Mouse (Mus musculus) cerebellum, adult 2 months (tissue): ENCODE measurements around the gene Olfr623. TPM values are rescaled to one million over a fixed set of nuclear protein-coding genes. Genes with fewer than 3 reads are reported as not detected.

ENCODE experiments used
- DNase-seq, 2 experiments: peaks; one replicate each; pipeline ENCODE4 v3.0.0; 2021
- H3K27ac ChIP-seq: fragments of 200-500 bp; 2 replicates; pipeline ENCODE4 v1.5.1; 2012; ENCODE audit warnings: low read length, control low read depth, inconsistent platforms; ENCODE audit not compliant: insufficient read depth
- H3K27me3 ChIP-seq: fragments of 200-500 bp; 2 replicates; pipeline ENCODE4 v1.6.1; 2012; ENCODE audit warnings: inconsistent platforms, mild to moderate bottlenecking, low read length, moderate library complexity; ENCODE audit not compliant: control insufficient read depth, insufficient read depth
- H3K4me1 ChIP-seq: fragments of 200-500 bp; 2 replicates; pipeline ENCODE4 v1.6.1; 2011; ENCODE audit warnings: low read length; ENCODE audit not compliant: control insufficient read depth, insufficient read depth
- H3K4me3 ChIP-seq: fragments of 200-500 bp; replicated peaks from 2 replicates; pipeline ENCODE3; 2011; ENCODE audit warnings: mild to moderate bottlenecking, low read depth, low read length, control low read depth; ENCODE audit not compliant: insufficient read depth
- CTCF ChIP-seq: fragments of 200-500 bp; IDR thresholded peaks from 2 replicates; pipeline ENCODE4 v1.5.1; 2011; ENCODE audit warnings: low read depth, mild to moderate bottlenecking, control low read depth, low read length, moderate library complexity, borderline replicate concordance; ENCODE audit not compliant: insufficient read depth
- POLR2A ChIP-seq: fragments of 200-500 bp; IDR thresholded peaks from 2 replicates; pipeline ENCODE4 v1.6.1; 2011; ENCODE audit warnings: low read length, control low read depth, borderline replicate concordance; ENCODE audit not compliant: insufficient read depth
- WGBS: fragments of 180-500 bp; shearing (Covaris S2); methylation state at CpG from one replicate; pipeline ENCODE4 v1.1.7; 2018; 5-methylcytosine and 5-hydroxymethylcytosine counted together
- polyA plus RNA-seq: library from polyadenylated mRNA; depleted of rRNA; stranded (reverse); fragments of >200 nt; gene quantifications from 2 replicates; pipeline ENCODE4 v1.2.3, GENCODE M21; 2012; rRNA removed

Gene Olfr623
- not detected in 2 replicates for polyA plus RNA-seq

- DNase-seq: no peak
- Histone ChIP-seq H3K27ac (no peak within 1 kb of the TSS), H3K27me3 (no peaks in the 10 kb centered on the region), H3K4me3 (no peak within 1 kb of the TSS), H3K4me1 (no peaks in the 10 kb centered on the region)
- TF ChIP-seq CTCF: no peak
- TF ChIP-seq POLR2A: no peak
Observed at GRCm38 (mm10) chr7:103663598-103663997, at the start of gene Olfr623. TSS of gene Olfr623 (minus strand) at chr7:103663698.

- Histone ChIP-seq H3K4me3 (no peak overlapping the region), H3K27me3 (no peaks in the 10 kb centered on the region), H3K27ac (no peak overlapping the region), H3K4me1 (no peaks in the 10 kb centered on the region)
- WGBS: 41% methylated on average over 2 of the region's 2 CpGs
- TF ChIP-seq POLR2A: no peak
- TF ChIP-seq CTCF: no peak
- no peak for DNase-seq
Observed at GRCm38 (mm10) chr7:103712024-103712423, 48.5 kb upstream of the Olfr623 start.

GRCm38 (mm10) chr7:103699469-103699868, 36.0 kb upstream of the Olfr623 start:
- Histone ChIP-seq H3K27ac (no peak overlapping the region), H3K4me3 (no peak overlapping the region), H3K27me3 (no peaks in the 10 kb centered on the region), H3K4me1 (no peaks in the 10 kb centered on the region)
- no peak for TF ChIP-seq POLR2A
- TF ChIP-seq CTCF: no peak
- whole genome bisulfite sequencing: 79% methylated on average over 4 of the region's 4 CpGs
- DNase-seq: no peak

GRCm38 (mm10) chr7:103682420-103682819, 18.9 kb upstream of the Olfr623 start, which contains the start of gene Olfr625-ps1:
TSS of gene Olfr625-ps1 (plus strand) at chr7:103682720.
- H3K27me3 ChIP-seq: no peaks in the 10 kb centered on the region
- H3K4me1 ChIP-seq: no peaks in the 10 kb centered on the region
- no peak within 1 kb of the TSS for H3K4me3 ChIP-seq
- H3K27ac ChIP-seq: no peak within 1 kb of the TSS
- TF ChIP-seq CTCF: no peak
- TF ChIP-seq POLR2A: no peak
- no peak for DNase-seq

- TF ChIP-seq POLR2A (no peak), CTCF (no peak)
- Histone ChIP-seq H3K4me1 (no peaks in the 10 kb centered on the region), H3K4me3 (no peak within 1 kb of the TSS), H3K27me3 (no peaks in the 10 kb centered on the region), H3K27ac (no peak within 1 kb of the TSS)
- WGBS: 90% methylated on average over 2 of the region's 2 CpGs
- DNase-seq: no peak
Observed at GRCm38 (mm10) chr7:103671091-103671490, 7.6 kb upstream of the Olfr623 start, which contains the start of gene Olfr624. TSS of gene Olfr624 (minus strand) at chr7:103671191.

GRCm38 (mm10) chr7:103644070-103644469, 19.4 kb downstream of the Olfr623 start:
- TF ChIP-seq POLR2A: no peak
- TF ChIP-seq CTCF: no peak
- H3K27me3 ChIP-seq: no peaks in the 10 kb centered on the region
- no peaks in the 10 kb centered on the region for H3K4me1 ChIP-seq
- no peak overlapping the region for H3K4me3 ChIP-seq
- 81% methylated on average over 4 of the region's 4 CpGs for WGBS
- no peak for DNase-seq
- no peak overlapping the region for H3K27ac ChIP-seq

GRCm38 (mm10) chr7:103642602-103643001, 20.9 kb downstream of the Olfr623 start, which contains the start of gene Olfr622:
TSS of gene Olfr622 (minus strand) at chr7:103642702.
- no peak for DNase-seq
- H3K27me3 ChIP-seq: no peaks in the 10 kb centered on the region
- H3K4me1 ChIP-seq: no peaks in the 10 kb centered on the region
- H3K4me3 ChIP-seq: no peak within 1 kb of the TSS
- no peak within 1 kb of the TSS for H3K27ac ChIP-seq
- 75% methylated on average over 1 of the region's 1 CpGs for WGBS
- TF ChIP-seq CTCF (no peak), POLR2A (no peak)

- no peak for DNase-seq
- TF ChIP-seq CTCF (no peak), POLR2A (no peak)
- Histone ChIP-seq H3K27me3 (no peaks in the 10 kb centered on the region), H3K27ac (no peak overlapping the region), H3K4me3 (no peak overlapping the region), H3K4me1 (no peaks in the 10 kb centered on the region)
Observed at GRCm38 (mm10) chr7:103636795-103637194, 26.7 kb downstream of the Olfr623 start.

- Histone ChIP-seq H3K27me3 (no peaks in the 10 kb centered on the region), H3K4me3 (no peak within 1 kb of the TSS), H3K27ac (no peak within 1 kb of the TSS), H3K4me1 (no peaks in the 10 kb centered on the region)
- WGBS: 61% methylated on average over 2 of the region's 2 CpGs
- TF ChIP-seq CTCF (no peak), POLR2A (no peak)
- DNase-seq: no peak
Observed at GRCm38 (mm10) chr7:103612434-103612833, 51.1 kb downstream of the Olfr623 start, which contains the start of gene Olfr620. TSS of gene Olfr620 (minus strand) at chr7:103612534.

Other genes with a start within 250 kb of the Olfr623 start
- not detected in 2 replicates for gene Usp17lc, start 248.6 kb downstream of the Olfr623 start, polyA plus RNA-seq
- gene Olfr605, start 218.3 kb downstream of the Olfr623 start, polyA plus RNA-seq: not detected in 2 replicates
- not detected in 2 replicates for gene Olfr606, start 214.7 kb downstream of the Olfr623 start, polyA plus RNA-seq
- gene Olfr607, start 199.5 kb downstream of the Olfr623 start, polyA plus RNA-seq: not detected in 2 replicates
- gene Olfr608, start 193.8 kb downstream of the Olfr623 start, polyA plus RNA-seq: not detected in 2 replicates
- gene Olfr609, start 165.6 kb downstream of the Olfr623 start, polyA plus RNA-seq: not detected in 2 replicates
- not detected in 2 replicates for gene Olfr610, start 151.6 kb downstream of the Olfr623 start, polyA plus RNA-seq
- gene Olfr611, start 142.9 kb downstream of the Olfr623 start, polyA plus RNA-seq: not detected in 2 replicates
- not detected in 2 replicates for gene Olfr612, start 121.0 kb downstream of the Olfr623 start, polyA plus RNA-seq
- not detected in 2 replicates for gene Olfr613, start 115.6 kb downstream of the Olfr623 start, polyA plus RNA-seq
- not detected in 2 replicates for gene Olfr615, start 107.6 kb downstream of the Olfr623 start, polyA plus RNA-seq
- gene Olfr616, start 94.6 kb downstream of the Olfr623 start, polyA plus RNA-seq: not detected in 2 replicates
- gene Olfr617, start 90.6 kb downstream of the Olfr623 start, polyA plus RNA-seq: not detected in 2 replicates
- gene Olfr618, start 73.6 kb downstream of the Olfr623 start, polyA plus RNA-seq: not detected in 2 replicates
- not detected in 2 replicates for gene Olfr619, start 63.1 kb downstream of the Olfr623 start, polyA plus RNA-seq
- gene Olfr620, start 51.2 kb downstream of the Olfr623 start, polyA plus RNA-seq: not detected in 2 replicates
- not detected in 2 replicates for gene Olfr622, start 21.0 kb downstream of the Olfr623 start, polyA plus RNA-seq
- gene Olfr624, start 7.5 kb upstream of the Olfr623 start, polyA plus RNA-seq: not detected in 2 replicates
- not detected in 2 replicates for gene Olfr625-ps1, start 19.0 kb upstream of the Olfr623 start, polyA plus RNA-seq
- not detected in 2 replicates for gene Olfr243, start 51.0 kb upstream of the Olfr623 start, polyA plus RNA-seq
- gene Olfr628, start 66.7 kb upstream of the Olfr623 start, polyA plus RNA-seq: not detected in 2 replicates
- not detected in 2 replicates for gene Olfr629, start 81.2 kb upstream of the Olfr623 start, polyA plus RNA-seq
- gene Olfr630, start 93.6 kb upstream of the Olfr623 start, polyA plus RNA-seq: not detected in 2 replicates
- gene Olfr69, start 107.9 kb upstream of the Olfr623 start, polyA plus RNA-seq: not detected in 2 replicates
- gene Olfr68, start 116.0 kb upstream of the Olfr623 start, polyA plus RNA-seq: not detected in 2 replicates
- gene Olfr67, start 128.1 kb upstream of the Olfr623 start, polyA plus RNA-seq: not detected in 2 replicates
- 64.2 and 175 TPM in 2 replicates for gene Hbb-bt, start 150.3 kb upstream of the Olfr623 start, polyA plus RNA-seq
- gene Hbb-bs, start 164.4 kb upstream of the Olfr623 start, polyA plus RNA-seq: 581 and 1,292 TPM in 2 replicates
- gene Hbb-bh2, start 176.8 kb upstream of the Olfr623 start, polyA plus RNA-seq: not detected in 2 replicates
- gene Hbb-bh1, start 179.5 kb upstream of the Olfr623 start, polyA plus RNA-seq: 0.41 TPM in 1 of 2 replicates, not detected in the other
- 1.3 and 2.3 TPM in 2 replicates for gene Hbb-y, start 189.5 kb upstream of the Olfr623 start, polyA plus RNA-seq
- gene Olfr66, start 222.6 kb upstream of the Olfr623 start, polyA plus RNA-seq: not detected in 2 replicates
- not detected in 2 replicates for gene Olfr64, start 230.8 kb upstream of the Olfr623 start, polyA plus RNA-seq
- gene Olfr65, start 239.8 kb upstream of the Olfr623 start, polyA plus RNA-seq: not detected in 2 replicates